Mouse (Mus musculus) A20 (cell line): Measurements from ENCODE around the gene Nploc4.
A peak's percentile ranks its signal among the peaks of the same experiment; 100 is the strongest.

Source experiments
- DNase-seq: peaks from one replicate; pipeline ENCODE4 v3.0.0-alpha.2; 2011; ENCODE audit warnings: low read depth, low spot score

Nploc4 gene

GRCm38 (mm10) chr11:120378611-120379540 is 58.6 kb downstream of the Nploc4 start, which contains the start of gene Faap100:
Faap100 (minus strand) TSS chr11:120378764.
- DNase-seq, result peak; percentile 96

GRCm38 (mm10) chr11:120378031-120378610 is 59.4 kb downstream of the Nploc4 start:
- peak; percentile 63 for DNase-seq

- no peak for DNase-seq
Measured at GRCm38 (mm10) chr11:120377337-120377736, 60.2 kb downstream of the Nploc4 start.

GRCm38 (mm10) chr11:120376302-120377160 is 61.0 kb downstream of the Nploc4 start:
- no peak for DNase-seq

- DNase-seq, result no peak
Measured at GRCm38 (mm10) chr11:120375324-120375723, 62.2 kb downstream of the Nploc4 start.

GRCm38 (mm10) chr11:120373820-120374586 is 63.5 kb downstream of the Nploc4 start:
- no peak for DNase-seq

- DNase-seq, result no peak
Measured at GRCm38 (mm10) chr11:120373025-120373424, 64.5 kb downstream of the Nploc4 start.

GRCm38 (mm10) chr11:120369656-120370055 is 67.9 kb downstream of the Nploc4 start:
- DNase-seq, result peak; percentile 69

- no peak for DNase-seq
Measured at GRCm38 (mm10) chr11:120366443-120367027, 71.0 kb downstream of the Nploc4 start.

GRCm38 (mm10) chr11:120362891-120363290 is 74.6 kb downstream of the Nploc4 start:
- DNase-seq, result no peak

- DNase-seq, result no peak
Measured at GRCm38 (mm10) chr11:120361295-120361694, 76.2 kb downstream of the Nploc4 start, which contains the start of gene Fscn2. Fscn2 (plus strand) TSS chr11:120361534.

GRCm38 (mm10) chr11:120360755-120361154 is 76.8 kb downstream of the Nploc4 start:
- DNase-seq, result no peak

- DNase-seq, result no peak
Measured at GRCm38 (mm10) chr11:120360062-120360461, 77.4 kb downstream of the Nploc4 start.

- no peak for DNase-seq
Measured at GRCm38 (mm10) chr11:120359391-120359790, 78.1 kb downstream of the Nploc4 start.

- DNase-seq, result no peak
Measured at GRCm38 (mm10) chr11:120357791-120358401, 79.6 kb downstream of the Nploc4 start.

- no peak for DNase-seq
Measured at GRCm38 (mm10) chr11:120356900-120357299, 80.6 kb downstream of the Nploc4 start.

GRCm38 (mm10) chr11:120356319-120356840 is 81.1 kb downstream of the Nploc4 start:
- no peak for DNase-seq

- DNase-seq, result no peak
Measured at GRCm38 (mm10) chr11:120355277-120356039, 82.0 kb downstream of the Nploc4 start.
